Mouse (Mus musculus) heart, embryonic 10.5 days (tissue): ENCODE data around the gene Lgr4. TPM values are rescaled to one million over a fixed set of nuclear protein-coding genes. Genes with fewer than 3 reads are reported as not detected.

Experiments used
- DNase-seq: peaks from one replicate; pipeline ENCODE4 v3.0.0-alpha.2; 2017; ENCODE audit warnings: low spot score
- H3K27ac ChIP-seq: fragments of 300-500 bp; sonication (generic); 2 replicates; pipeline ENCODE4 v1.5.1; 2016; ENCODE audit warnings: mild to moderate bottlenecking
- H3K27me3 ChIP-seq: fragments of 300-500 bp; sonication (generic); 2 replicates; pipeline ENCODE4 v1.6.1; 2016; ENCODE audit warnings: mild to moderate bottlenecking; ENCODE audit not compliant: poor library complexity, insufficient read depth, severe bottlenecking
- H3K36me3 ChIP-seq: fragments of 300-500 bp; sonication (generic); 2 replicates; pipeline ENCODE4 v1.6.1; 2016; ENCODE audit warnings: mild to moderate bottlenecking, moderate library complexity
- H3K4me1 ChIP-seq: fragments of 300-500 bp; sonication (generic); 2 replicates; pipeline ENCODE4 v1.6.1; 2016; ENCODE audit warnings: mild to moderate bottlenecking
- H3K4me3 ChIP-seq: fragments of 300-500 bp; sonication (generic); 2 replicates; pipeline ENCODE4 v1.5.1; 2016; ENCODE audit warnings: mild to moderate bottlenecking, moderate library complexity
- H3K9me3 ChIP-seq: fragments of 300-500 bp; sonication (generic); 2 replicates; pipeline ENCODE4 v1.6.1; 2016; ENCODE audit warnings: mild to moderate bottlenecking, moderate library complexity
- WGBS: fragments of 180-500 bp; shearing (Covaris S2); methylation state at CpG from one replicate; pipeline ENCODE4 v1.1.7; 2016; 5-methylcytosine and 5-hydroxymethylcytosine counted together
- polyA plus RNA-seq: library from polyadenylated mRNA; unstranded; fragments of >200 nt; fragmentation: Nextera tagmentation; extraction: Ambion mirVana; gene quantifications from 2 replicates; pipeline ENCODE4 v1.2.1, GENCODE M21; 2016

Gene Lgr4
- polyA plus RNA-seq, 1 experiment from 2014 or later, result 12.7 TPM

DNA sequence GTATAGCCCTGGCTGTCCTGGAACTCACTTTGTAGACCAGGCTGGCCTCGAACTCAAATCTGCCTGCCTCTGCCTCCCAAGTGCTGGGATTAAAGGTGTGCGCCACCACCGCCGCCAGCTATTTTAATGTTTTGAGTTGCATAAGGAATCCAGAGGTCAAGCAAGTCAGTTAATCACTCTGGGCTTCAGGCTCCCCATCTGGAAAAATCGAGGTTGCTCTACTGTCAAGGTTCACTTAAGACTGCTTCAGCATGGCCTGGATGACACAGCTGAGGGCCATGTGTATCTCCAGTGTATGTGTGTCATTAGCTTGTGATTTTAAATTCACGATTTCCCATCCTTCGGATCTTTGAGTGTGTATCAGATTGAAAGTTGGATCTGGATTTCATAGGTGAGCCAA lies 10.0 kb downstream of the Lgr4 start:
- Histone ChIP-seq H3K27me3 (no peaks in the 10 kb centered on the region), H3K27ac (no peak overlapping the region), H3K4me3 (no peak overlapping the region), H3K9me3 (no peaks in the 10 kb centered on the region), H3K4me1 (peaks cover 26% of the 10 kb centered on the region), H3K36me3 (peaks cover 15% of the 10 kb centered on the region)
- no peak for DNase-seq
- WGBS, result 84% methylated on average over 7 of the region's 7 CpGs

DNA sequence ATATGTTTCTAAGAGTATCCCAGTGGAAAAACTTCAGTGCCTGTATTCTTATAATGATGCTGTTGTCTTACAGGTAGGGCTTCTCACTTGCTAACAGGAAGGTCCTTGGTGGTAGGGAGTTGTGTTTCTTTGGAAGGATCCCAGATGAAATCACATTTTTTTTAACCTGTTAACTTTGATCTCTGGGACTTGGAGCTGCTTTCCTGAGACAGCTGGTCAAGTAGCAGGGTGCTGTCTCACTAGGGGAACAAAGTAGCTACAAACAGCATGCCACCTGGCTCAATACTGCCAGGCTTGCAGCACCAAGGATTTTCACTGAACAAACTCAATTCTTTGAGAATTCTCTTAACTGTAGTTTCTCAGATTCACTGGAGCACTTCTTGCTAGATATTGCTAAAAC lies 10.4 kb downstream of the Lgr4 start:
- Histone ChIP-seq H3K4me3 (no peak overlapping the region), H3K9me3 (no peaks in the 10 kb centered on the region), H3K27me3 (no peaks in the 10 kb centered on the region), H3K4me1 (peaks cover 29% of the 10 kb centered on the region), H3K27ac (no peak overlapping the region), H3K36me3 (peaks cover 15% of the 10 kb centered on the region)
- no peak for DNase-seq

DNA sequence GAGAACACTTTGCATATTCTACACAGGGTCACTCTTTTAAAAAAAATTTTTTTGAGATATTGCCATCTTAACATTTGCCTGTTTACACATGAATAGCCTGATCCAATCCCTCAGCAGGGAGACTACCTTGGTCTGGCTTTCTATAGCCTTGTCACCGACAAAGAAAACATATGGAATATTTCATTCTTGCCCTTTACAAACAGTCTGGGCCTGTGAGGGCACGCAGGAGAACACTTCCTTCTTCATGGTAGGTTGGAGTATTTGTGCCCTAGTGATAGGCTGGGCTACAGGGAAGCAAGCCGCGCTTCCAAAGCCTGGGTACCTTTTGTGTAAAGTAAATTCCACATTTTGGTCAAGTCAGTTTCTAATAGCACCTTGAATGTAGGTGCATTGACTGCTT lies 11.3 kb downstream of the Lgr4 start:
- Histone ChIP-seq H3K4me3 (no peak overlapping the region), H3K9me3 (no peaks in the 10 kb centered on the region), H3K27ac (0 out of 2 replicates have a peak overlapping the region, but pooled peaks have one; percentile 62), H3K36me3 (peaks cover 15% of the 10 kb centered on the region), H3K4me1 (peaks cover 39% of the 10 kb centered on the region), H3K27me3 (no peaks in the 10 kb centered on the region)
- DNase-seq, result no peak
- 62% methylated on average over 4 of the region's 4 CpGs for WGBS

DNA sequence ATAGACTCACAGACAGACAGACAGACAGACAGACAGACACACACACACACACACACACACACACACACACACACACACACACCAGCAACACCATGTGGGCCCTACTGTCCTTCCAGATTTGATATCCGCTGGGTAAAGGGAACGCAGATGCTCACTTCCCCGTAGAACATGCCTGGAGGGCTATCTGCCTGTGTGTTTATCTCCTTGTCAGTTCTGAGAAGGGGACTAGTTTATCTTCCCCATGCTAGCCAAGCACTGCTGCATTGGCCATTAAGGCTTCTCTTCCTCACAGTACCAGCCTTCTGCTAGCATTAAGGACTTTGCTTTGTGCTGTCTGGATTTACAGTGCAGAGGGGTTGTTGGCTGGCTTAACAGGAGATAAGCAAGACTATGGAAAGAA lies 11.8 kb downstream of the Lgr4 start:
- Histone ChIP-seq H3K27me3 (no peaks in the 10 kb centered on the region), H3K27ac (peak overlapping the region; percentile 62; the same call in 1 of the 2 replicates), H3K36me3 (peaks cover 15% of the 10 kb centered on the region), H3K9me3 (no peaks in the 10 kb centered on the region), H3K4me3 (no peak overlapping the region), H3K4me1 (peaks cover 43% of the 10 kb centered on the region)
- no peak for DNase-seq
- WGBS, result 18% methylated on average over 3 of the region's 3 CpGs

DNA sequence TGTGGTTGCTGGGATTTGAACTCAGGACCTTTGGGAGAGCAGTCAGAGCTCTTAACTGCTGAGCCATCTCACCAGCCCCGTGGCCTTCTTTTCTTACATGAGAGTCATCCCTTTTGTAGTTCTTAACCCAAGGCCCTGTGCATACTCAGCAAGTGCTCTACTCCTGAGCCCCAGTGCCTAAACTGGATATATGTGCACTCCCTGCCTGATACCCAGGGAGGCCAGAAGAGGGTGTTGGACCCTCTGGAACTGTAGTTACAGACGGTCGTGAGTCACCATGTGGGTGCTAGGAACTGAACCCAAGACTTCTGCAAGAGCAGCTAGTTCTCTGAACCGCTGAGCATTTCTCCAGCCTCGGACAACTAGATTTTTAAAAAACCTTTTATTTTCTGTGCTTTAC lies 12.9 kb downstream of the Lgr4 start:
- Histone ChIP-seq H3K27me3 (no peaks in the 10 kb centered on the region), H3K4me1 (peaks cover 47% of the 10 kb centered on the region), H3K9me3 (no peaks in the 10 kb centered on the region), H3K36me3 (peaks cover 15% of the 10 kb centered on the region), H3K27ac (no peak overlapping the region), H3K4me3 (no peak overlapping the region)
- 92% methylated on average over 5 of the region's 5 CpGs for WGBS
- no peak for DNase-seq

DNA sequence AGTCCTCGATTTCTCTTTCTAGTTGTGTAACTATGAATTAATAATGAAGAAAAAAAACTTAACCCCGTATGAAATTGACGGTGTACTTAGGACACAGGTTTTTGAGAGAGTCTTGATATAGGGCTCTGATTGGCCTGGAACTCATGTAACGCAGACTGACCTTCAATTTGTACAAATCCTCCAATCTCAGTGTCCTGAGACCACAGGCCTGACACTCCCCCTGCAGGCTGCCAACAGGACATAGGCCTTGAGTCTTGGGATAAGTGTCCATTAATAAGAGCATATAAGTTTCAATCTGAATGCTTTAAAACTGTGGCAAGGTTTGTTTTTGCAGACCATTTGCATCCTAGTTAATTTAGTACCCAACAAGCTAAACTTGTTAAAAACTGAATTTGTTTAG lies 13.3 kb downstream of the Lgr4 start:
- H3K4me3 ChIP-seq, result no peak overlapping the region
- no peak for DNase-seq
- H3K27me3 ChIP-seq, result no peaks in the 10 kb centered on the region
- H3K36me3 ChIP-seq, result peaks cover 12% of the 10 kb centered on the region
- H3K4me1 ChIP-seq, result peaks cover 50% of the 10 kb centered on the region
- H3K9me3 ChIP-seq, result no peaks in the 10 kb centered on the region
- no peak overlapping the region for H3K27ac ChIP-seq
- WGBS, result 94% methylated on average over 4 of the region's 4 CpGs

DNA sequence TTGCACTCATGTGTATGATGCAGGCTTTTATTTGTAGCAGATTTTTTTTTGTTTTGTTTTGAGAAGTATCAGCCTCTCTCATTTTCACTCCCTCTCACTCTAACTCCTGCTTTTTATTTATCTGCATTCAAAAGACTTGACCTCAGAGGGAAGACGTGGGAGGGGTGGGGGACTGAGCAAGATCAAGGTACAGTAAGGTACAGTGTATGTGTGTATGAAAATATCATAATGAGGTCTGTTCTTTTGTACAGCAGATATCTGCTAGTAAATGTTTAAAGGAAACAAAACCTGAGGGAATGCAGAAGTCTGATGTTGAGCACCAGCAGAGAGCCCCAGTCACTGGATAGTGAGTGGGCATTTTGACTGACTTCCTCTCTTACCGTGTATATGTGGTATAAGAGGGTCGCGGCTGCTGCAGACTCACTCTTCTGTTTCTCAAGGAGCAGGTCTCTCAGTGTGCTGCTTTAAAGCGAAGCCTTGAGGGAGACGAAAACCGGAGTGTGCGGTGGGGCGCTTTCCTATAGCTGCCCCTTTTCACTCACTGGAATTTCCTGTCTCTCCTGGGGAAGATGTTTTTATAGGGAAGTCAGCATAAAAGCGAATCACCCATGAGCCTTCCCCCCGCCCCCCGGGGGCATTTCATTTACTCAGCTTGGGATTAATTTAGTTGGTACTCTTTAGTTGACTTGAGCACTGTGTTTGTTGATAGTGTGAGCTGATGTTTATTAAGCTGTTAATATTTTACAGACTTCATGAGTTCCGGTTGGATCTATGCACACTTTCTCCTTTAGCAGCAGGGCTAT lies 14.7 kb downstream of the Lgr4 start:
- DNase-seq, result no peak
- WGBS, result 44% methylated on average over 13 of the region's 13 CpGs
- peak overlapping the region; percentile 67 for H3K27ac ChIP-seq
- H3K4me1 ChIP-seq, result peaks cover 60% of the 10 kb centered on the region
- no peaks in the 10 kb centered on the region for H3K27me3 ChIP-seq
- H3K9me3 ChIP-seq, result no peaks in the 10 kb centered on the region
- H3K36me3 ChIP-seq, result peaks cover 4% of the 10 kb centered on the region; the same call in 1 of the 2 replicates
- H3K4me3 ChIP-seq, result no peak overlapping the region

DNA sequence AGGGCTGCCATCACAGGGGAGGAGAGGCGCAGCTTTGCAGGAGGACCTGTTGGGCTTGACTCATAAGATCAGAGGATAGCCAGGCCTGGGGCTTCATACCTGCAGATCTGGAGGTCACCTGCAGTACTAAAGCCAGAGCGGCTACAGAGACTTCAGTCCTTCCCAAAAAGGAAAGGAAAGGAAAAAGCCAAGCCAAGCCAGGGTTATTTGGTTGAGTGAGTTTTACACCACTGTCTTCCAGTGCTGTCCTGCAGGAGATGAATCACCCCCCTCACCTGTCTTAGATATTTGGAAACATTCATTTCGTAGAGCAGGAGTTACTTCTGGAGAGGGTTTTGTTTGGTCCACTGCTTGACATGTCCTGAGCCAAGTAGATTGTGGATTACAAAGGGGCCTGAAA lies 15.7 kb downstream of the Lgr4 start:
- WGBS, result 70% methylated on average over 3 of the region's 3 CpGs
- Histone ChIP-seq H3K27ac (no peak overlapping the region; the same call in 1 of the 2 replicates), H3K27me3 (no peaks in the 10 kb centered on the region), H3K36me3 (peaks cover 4% of the 10 kb centered on the region; the same call in 1 of the 2 replicates), H3K9me3 (no peaks in the 10 kb centered on the region), H3K4me1 (peaks cover 60% of the 10 kb centered on the region), H3K4me3 (no peak overlapping the region)
- no peak for DNase-seq

DNA sequence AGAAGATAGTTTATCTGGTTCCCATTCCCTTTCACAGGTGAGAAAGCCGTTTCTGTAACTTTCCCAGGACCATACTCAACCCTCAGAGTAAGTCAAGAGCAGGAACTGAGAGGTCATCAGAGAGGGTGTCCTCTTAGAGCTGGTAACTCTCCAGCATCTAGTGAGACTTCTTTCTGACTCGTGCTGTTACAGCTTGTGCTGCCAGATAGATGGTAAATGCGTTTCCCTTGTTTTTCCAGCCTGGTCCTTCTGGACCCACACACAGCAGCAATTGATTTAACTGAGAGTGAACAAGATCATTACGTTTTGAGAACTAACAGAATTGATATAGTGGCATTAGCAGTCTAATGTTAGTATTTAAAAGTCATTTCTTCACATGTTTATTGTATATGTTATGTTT lies 16.6 kb downstream of the Lgr4 start:
- WGBS, result 67% methylated on average over 4 of the region's 4 CpGs
- Histone ChIP-seq H3K27me3 (no peaks in the 10 kb centered on the region), H3K4me3 (no peak overlapping the region), H3K4me1 (peaks cover 53% of the 10 kb centered on the region), H3K27ac (no peak overlapping the region), H3K36me3 (peaks cover 4% of the 10 kb centered on the region; the same call in 1 of the 2 replicates), H3K9me3 (no peaks in the 10 kb centered on the region)
- DNase-seq, result no peak

DNA sequence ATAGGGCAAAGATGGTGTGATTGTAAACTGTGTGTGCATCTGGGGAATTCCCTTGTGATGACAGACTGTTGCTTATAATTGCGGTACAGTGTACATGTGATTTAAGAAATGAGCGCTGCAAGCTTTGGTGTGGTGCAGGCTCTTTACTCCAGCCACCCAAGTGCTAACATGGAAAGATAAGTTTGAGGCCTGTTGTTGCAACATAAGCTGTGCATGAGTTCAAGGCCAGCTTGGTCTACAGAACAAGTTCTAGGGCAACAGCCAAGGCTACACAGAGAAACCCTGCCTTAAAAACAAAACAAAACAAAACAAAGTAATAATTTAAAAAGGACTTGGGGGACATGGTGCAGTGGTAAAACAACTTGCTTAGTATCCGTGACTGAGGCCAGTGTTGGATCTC lies 17.7 kb downstream of the Lgr4 start:
- 84% methylated on average over 3 of the region's 3 CpGs for WGBS
- H3K4me1 ChIP-seq, result peaks cover 47% of the 10 kb centered on the region
- no peak overlapping the region for H3K27ac ChIP-seq
- DNase-seq, result no peak
- no peaks in the 10 kb centered on the region for H3K27me3 ChIP-seq
- no peaks in the 10 kb centered on the region for H3K9me3 ChIP-seq
- H3K36me3 ChIP-seq, result peaks cover 4% of the 10 kb centered on the region; the same call in 1 of the 2 replicates
- H3K4me3 ChIP-seq, result no peak overlapping the region

DNA sequence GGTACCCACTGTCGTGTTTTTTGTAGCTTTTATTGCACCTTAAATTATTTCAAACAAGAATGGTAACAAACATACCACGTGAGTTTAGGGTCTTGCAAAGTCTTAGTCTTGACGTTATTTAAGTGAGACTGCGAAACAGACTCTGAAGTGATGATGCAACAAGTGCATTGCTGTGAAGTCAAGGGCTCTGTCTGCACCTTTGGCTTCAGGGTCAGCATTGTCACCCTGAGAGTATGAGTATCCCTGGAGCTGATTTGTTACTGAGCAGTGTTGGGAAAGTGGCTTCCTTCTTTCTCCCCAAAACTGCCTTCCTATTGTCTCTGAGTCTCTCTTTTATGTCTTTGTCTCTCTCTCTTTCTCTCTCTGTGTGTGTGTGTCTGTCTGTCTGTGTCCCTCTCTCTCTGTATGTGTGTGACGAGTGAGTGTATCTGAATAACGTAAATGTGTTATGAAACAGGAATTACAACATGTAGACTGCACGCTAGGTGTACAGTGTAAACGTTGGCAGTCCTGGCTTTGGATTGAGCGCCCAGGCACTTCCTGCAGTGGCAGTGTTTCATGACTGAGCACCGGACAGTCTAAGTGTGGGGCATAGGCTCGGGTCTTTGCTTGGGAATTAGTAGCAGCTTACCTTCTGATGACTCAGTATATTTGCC lies 18.4 kb downstream of the Lgr4 start:
- no peaks in the 10 kb centered on the region for H3K36me3 ChIP-seq
- H3K27me3 ChIP-seq, result no peaks in the 10 kb centered on the region
- DNase-seq, result no peak
- 80% methylated on average over 11 of the region's 11 CpGs for WGBS
- H3K9me3 ChIP-seq, result no peaks in the 10 kb centered on the region
- peaks cover 47% of the 10 kb centered on the region for H3K4me1 ChIP-seq
- H3K27ac ChIP-seq, result no peak overlapping the region
- H3K4me3 ChIP-seq, result no peak overlapping the region

DNA sequence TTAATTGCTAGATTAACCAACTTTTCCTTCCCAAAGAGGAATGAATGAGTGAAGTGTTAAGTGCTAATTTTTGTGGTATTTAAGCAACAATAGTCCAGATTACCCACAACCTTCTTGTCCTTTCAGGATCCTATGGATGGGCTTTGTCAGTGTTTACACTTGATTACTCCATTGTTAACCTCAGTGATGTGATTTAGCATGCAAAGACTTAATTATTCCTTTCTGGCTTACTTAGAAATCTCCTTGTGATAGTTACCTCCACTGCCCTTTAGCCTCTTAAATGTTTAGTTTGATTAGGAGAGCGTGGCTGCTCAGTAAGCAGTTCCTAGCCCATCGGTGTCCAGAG lies 18.9 kb downstream of the Lgr4 start:
- Histone ChIP-seq H3K27ac (no peak overlapping the region), H3K36me3 (no peaks in the 10 kb centered on the region), H3K4me3 (no peak overlapping the region), H3K4me1 (peaks cover 45% of the 10 kb centered on the region), H3K9me3 (no peaks in the 10 kb centered on the region), H3K27me3 (no peaks in the 10 kb centered on the region)
- DNase-seq, result no peak
- WGBS, result 59% methylated on average over 2 of the region's 2 CpGs

DNA sequence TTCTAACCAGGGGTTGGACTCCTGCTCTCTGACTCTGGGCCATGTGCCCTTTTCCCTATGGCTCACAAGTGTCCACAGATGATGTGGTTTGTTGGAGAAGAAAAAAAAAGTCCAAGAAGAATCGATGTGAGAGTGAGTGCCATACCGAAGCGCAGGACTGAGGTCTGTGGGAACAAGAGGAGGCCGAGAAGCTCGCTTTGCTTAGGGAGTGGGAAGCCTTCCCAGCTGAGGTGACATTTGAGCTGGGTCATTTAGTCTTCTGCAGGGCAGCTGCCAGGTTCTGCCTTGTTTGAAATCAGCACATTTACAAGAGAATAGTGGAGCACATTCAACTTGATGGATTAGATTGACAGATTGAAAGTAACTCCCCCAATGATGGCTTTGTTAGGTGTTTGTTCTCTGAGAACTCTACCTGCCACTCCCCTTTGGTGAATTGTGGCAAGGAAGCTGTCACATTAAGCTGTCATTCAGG lies 24.6 kb downstream of the Lgr4 start:
- Histone ChIP-seq H3K27me3 (no peaks in the 10 kb centered on the region), H3K4me3 (no peak overlapping the region), H3K36me3 (no peaks in the 10 kb centered on the region), H3K27ac (no peak overlapping the region), H3K9me3 (no peaks in the 10 kb centered on the region), H3K4me1 (peaks cover 22% of the 10 kb centered on the region)
- DNase-seq, result no peak
- 67% methylated on average over 5 of the region's 5 CpGs for WGBS
